Mouse (Mus musculus) T-cell, adult 2 months (primary cell): Measurements from ENCODE around the gene 4930404N11Rik.

Source experiments
- DNase-seq: peaks from one replicate; pipeline ENCODE4 v3.0.0; 2022; ENCODE audit warnings: low spot score

Gene 4930404N11Rik

DNA sequence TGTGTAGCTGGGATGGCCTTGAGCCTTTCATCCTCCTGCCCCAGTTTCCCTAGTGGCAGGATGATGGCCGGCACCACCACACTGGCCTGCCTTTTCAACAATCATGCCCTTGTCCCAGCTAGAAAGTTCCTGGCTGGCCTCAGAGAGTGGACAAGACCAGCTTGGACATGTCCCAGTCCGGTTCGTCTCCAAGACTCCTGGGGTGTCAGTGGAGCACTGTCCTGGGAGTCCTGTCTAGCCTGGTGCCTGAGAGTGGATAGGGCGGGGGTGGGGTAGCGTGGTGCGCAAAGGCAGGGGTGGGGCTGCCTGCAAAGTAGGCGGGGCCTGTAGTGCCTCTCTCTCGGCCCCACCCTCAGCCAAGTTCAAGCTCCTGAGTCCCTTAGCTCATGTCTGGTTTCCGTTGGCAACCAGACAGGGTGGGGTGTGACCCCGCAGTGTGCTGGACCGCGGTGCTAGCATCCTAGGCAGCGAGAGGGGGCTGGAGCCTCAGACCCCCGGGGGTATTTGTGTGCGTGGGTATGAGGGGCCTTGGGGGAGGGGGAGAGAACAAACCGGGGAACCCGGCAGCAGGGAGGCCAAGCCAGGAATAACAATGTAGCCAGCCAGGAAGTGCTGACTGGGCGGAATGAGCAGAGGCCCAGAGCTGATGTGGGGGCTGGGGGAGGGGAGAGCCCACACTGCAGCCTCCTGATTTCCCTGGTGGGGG, 36.1 kb upstream of the 4930404N11Rik start:
- no peak for DNase-seq

DNA sequence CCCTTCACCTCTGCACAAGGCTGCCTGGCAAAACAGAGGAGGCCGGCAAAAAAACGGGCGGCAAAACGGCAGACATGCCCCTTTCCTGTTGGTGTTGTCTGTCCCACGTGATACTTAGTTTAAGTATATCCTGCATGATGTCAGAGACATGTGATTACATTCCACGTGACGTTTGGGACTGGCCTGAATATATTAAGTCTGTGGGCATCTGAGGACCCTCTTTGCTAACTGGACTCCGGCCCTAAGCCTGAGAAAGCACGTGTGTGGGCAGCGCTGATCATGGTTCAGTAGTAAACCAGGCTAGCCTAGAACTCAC, 35.5 kb upstream of the 4930404N11Rik start:
- DNase-seq, result no peak

DNA sequence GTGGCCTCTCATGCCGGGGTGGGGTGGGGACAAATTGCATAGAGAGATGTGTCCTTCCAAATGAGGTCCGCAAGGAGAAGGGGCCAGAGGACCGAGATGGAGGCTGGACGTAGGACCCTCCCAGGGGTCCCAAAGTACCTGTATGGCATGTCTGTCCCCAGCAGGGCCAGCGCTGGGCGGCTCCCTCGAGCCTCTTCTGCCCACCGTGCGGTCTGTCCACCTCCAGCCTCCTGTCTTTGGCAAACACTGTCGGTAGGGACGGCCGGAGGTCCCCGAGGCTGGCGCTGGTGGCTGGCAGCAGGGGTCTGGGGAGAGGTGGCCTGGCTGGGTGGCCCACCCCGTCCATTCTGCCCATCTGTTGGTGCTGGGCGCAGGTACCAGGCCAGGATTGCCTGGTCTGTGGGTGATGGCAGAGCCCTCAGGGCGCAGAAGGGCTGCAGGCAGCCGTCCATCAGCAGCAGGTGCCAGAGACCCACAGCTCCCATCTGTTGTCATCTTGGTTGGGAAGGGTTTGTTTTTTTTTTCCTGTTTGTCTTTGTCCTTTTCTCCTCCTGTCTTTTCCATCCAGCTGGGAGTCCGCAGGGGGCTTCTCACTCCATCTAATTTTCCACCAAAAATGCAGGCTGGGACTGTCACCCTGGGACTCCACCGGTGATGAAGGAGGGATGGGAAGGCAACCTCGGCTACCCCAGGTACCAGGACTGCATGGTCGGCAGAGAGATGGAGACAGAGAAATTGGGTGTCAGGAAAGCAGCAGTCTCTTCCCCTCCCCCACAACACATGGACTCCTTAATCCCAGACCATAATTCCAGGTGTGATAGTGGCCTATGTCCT, 35.0 kb upstream of the 4930404N11Rik start:
- no peak for DNase-seq

DNA sequence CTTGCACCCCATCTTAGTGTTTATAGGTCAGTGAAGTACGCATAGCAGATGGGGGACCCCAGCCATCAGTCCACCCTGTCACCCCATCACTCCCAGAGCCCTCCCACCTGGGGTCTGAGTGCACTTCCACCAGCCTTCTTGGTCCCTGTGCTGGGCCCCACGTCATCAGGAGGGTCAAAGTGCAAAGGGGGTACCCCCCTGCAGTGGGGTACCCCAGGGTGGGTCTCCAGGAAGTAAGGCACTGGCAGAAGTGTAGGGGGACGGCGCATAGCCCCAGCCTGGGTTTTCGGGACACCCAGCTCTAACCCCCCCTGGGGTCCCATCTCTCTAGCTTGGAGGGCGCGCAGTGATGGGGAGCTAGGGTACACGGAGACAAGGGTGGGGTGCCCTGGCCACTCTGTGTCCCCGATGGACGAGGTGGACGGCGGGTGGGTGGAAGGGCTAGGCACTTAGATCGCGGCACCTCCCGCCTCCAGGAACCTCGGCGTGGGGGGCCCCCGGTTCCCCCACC, 34.2 kb upstream of the 4930404N11Rik start:
- no peak for DNase-seq

DNA sequence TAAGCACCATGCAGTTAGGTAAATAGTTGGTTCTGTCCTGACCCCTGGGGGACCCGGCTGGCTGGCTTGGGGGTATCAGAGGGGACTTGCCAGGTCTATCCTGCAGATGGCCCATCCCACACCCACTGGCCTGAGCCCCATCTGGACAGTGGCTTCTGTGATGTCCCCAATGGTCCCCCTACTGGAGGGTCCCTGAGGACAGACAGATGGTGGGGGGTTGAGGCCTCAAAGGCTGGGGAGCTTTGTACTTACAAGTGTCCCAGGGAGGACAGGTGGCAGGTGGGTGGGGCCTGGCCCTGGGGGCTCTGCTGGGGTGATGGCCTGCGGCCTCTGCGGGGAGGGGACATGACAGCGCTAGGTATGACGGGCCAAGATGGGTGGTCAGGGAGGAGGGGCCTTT, 33.7 kb upstream of the 4930404N11Rik start:
- no peak for DNase-seq

DNA sequence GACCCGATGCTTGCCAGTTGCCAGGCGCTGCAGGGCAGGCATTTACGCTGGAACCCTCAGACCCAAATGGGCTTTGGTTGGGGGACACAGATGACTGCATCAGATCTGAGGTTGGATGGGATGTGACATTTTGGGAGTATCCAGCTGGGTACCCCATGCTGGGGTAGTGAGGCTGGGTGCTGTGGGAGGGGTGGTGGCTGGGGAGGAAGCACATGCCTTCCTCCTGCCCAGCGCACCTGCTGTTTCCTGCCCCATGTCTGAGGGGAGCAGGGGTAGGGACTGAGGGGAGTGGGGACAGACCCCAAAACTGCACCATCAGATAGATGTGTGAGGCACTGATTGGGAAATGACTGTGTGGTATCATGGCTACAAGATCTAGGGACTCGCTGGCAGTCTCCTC, 31.1 kb upstream of the 4930404N11Rik start:
- DNase-seq, result no peak

DNA sequence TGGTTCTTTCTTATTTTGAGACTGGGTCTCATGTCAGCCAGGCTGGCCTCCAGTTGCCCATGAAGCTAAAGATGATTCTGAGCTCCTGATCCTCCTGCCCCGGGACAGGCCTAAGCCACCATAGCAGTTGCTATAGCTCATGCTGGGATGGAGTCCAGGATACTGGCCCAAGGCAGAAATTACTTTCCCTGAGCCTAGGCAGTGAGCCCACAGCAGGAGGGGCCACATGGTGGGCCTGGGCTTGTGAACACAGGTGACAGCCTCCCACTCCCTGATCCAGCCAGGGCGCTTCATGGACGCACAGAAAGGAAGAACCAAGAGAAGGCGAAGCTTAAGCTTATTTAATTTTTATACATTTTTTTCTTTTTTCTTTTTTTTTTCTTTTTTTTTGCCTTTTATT, 30.2 kb upstream of the 4930404N11Rik start:
- DNase-seq, result no peak

DNA sequence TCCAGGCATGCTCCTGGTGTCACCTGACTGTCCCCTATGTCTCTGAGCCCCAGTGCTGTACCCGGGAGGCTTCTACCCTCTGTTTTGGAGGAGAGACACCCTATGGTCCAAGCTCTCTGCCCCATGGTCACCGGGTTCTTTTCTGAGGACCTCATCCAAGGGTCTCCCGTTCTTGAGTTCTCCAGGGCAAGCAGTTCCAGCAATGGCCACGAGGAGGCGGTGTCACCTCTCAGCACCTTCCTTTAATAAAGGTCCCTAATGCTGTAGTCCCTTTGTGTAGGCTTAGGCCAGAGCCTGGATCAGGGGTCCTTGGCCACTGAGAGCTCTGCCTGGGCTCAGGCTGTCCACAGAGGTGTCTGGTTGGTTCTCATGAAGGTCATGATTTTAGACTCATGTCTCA, 29.5 kb upstream of the 4930404N11Rik start:
- DNase-seq, result peak; percentile 60

DNA sequence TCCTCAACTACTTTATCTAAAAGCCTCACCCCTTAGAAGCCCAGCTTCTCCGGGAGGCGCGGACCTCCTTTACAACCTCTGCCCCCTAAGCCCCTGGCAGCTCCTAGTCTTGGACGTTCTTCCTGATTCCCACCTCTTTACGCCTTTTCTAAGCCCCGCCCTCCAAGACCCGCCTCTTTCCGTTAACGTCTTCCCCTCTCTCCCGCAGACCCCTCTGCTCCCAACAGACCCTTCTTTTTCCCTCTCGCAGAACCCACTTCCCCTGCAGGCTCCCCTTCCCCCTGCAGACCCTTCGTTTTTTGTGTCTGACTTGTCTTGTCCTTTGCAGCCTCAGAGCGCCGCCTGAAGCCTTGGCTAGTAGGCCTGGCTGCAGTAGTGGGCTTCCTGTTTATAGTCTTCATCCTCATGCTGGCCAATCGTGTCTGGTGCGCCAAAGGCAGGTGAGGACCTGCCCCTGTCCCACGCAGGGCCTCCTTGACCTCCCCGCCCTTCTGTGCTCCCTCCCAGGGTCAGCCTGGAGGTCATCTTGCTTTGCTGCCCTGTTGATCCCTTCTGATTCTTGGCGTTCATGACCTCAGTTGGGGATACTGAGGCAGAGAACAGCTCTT, 27.9 kb upstream of the 4930404N11Rik start:
- no peak for DNase-seq

DNA sequence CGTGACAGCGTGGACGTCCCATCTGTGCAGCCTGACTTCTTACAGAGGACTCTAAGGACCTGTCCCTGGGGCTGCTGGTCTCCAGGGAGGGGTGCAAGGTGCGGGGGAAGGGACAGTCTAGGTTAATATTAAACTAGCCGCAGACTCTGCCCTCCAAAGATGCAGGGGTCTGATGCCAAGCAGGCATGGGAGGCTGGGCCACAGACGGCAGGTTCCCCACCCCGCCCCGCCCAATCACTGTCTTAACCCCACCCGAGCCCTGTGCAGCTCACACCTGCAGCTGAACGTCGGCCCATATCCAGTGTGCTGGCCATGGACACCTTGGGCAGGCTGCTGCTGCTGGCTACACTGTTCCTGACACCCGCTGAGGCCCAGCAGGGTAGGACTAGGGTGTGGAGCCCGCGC, 27.2 kb upstream of the 4930404N11Rik start, which contains the start of gene Smim24:
Gene Smim24 (plus strand): TSS at position 271 of the 405 bp plus-strand sequence.
- no peak for DNase-seq

DNA sequence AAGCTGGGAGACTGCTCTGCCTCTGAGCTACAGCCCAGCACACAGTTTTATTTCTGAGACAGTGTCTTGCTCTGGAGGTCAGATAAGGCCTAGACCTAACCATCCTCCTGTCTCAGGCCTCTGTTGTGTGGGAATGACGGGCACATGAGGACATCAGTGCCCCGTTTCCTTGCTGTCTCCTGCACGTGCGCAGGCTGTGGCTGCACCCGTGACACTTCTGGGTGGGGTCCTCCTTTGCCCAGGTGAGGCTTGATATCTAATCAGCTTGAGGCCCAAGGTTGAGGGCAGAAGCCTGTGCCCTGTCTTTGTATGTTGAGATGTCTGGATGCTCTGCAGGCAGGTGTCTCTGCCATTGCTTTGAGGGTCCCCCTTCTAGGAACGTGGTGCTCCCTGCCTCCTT, 26.7 kb upstream of the 4930404N11Rik start:
- DNase-seq, result no peak

DNA sequence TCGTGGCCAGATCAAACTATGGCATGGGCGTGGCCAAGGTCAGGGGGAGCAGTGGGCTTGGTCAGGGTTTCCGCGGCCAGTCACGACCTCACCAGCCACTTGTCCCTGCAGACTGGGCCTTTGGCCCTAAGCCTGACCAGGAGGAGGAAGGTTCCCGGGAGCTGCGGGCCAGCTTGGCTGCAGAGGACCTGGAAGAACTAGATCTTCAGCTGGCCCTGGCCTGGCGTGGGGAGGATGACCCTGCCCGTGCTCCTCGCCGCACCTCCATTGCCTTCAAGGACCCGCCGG, 25.0 kb upstream of the 4930404N11Rik start:
- DNase-seq, result no peak

DNA sequence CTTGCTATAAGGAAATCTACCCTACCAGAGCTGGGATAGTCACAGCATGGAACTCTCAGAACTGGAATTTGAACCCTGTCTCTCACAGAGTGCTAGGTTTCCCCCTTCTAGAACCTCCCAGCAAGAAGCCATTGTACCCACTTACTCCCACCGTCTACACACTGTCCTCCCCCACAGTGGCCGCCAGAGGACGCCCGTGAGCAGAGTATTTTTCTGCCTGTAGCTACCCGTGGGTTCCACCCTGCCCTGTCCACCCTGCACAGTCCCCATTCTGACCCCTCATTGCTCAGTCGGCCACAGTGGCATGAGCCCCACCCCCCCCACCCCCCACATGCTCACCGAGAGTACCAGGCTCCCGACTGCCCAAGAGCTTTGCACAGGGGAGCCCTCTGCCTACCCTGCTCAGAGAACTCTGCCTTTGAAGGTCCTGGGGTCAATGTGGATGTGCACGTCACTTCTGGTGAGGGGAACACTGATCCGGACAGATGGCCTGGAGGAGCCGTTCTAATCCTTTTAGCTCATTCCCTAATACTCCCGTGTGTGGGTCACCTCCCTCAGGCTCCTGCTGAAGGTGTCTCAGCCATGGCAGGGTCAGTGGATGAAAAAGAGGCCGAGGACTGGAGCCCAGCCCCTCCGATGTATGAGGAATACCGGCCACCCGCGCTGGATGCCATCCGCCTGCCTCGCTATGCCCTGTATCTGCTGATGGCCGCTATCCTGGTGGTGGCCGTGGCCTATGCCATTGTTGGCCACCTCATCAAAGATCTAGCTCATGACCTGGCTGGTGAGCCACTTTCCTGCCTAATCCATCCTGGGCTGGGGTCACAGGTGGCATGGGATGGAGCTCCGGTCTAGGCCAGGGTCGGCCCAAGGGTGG, 24.4 kb upstream of the 4930404N11Rik start:
- DNase-seq, result peak; percentile 66

DNA sequence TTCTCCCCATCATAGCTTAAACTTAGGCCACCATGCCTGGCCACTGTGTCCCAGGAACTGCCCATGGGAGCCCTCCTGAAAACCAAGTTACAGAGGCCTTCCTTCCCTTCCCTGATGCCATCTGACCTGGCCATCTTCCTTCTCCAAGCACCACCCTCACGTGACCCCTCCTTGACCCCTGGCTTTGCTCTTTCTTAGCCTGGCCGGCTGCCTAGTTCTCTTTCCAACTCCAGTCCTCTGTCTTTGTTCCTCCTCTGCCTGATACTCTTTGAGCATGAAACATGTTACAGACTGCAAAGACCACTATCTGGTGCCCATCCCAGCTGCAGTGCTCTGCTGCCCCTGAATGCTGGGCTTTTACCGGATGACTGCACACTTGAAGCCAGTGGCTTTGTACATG, 23.8 kb upstream of the 4930404N11Rik start:
- no peak for DNase-seq

DNA sequence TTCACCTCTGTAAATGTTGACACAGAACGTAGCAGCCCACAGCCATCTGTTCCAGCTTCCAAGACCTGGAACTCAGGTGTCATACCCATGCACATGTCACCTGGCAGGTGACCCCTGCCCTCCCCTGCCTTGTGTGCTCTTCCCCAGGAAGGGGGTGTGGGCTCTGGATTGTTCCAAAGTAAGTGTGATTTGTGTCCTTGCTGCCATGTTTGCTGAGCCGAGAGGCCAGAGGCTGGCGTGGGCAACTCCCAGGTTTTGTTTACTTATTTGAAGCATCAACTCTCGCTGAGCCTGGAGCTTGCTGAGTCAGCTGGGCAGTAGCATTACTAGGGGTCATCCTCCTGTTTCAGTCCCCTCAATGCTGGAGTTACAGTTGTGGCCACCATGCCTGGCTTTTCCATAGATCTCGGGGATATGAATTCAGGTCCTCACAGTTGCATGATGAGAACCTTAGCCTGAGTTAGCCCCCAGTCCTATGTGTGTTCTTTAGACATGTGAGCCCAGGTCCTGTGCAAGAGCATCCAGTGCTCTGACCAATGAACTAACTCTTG, 23.0 kb upstream of the 4930404N11Rik start, which contains the start of gene Gm48552:
Gene Gm48552 (plus strand): TSS at position 501 of the 551 bp plus-strand sequence.
- DNase-seq, result no peak

DNA sequence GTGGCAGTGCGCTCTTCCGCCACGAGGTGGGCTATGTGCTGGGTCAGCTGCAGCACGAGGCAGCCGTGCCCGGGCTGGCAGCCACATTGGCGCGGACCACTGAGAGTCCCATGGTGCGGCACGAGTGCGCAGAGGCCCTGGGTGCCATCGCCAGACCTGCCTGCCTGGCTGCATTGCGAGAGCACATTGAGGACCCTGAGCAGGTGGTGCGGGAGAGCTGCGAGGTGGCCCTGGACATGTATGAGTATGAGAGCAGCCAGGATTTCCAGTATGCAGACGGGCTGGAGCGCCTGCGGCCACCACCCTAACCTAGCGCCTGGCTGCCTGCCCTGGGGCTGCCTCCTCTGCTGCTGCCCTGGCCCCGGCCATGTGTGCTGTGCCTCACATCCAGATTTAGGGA, 22.1 kb upstream of the 4930404N11Rik start:
- no peak for DNase-seq

DNA sequence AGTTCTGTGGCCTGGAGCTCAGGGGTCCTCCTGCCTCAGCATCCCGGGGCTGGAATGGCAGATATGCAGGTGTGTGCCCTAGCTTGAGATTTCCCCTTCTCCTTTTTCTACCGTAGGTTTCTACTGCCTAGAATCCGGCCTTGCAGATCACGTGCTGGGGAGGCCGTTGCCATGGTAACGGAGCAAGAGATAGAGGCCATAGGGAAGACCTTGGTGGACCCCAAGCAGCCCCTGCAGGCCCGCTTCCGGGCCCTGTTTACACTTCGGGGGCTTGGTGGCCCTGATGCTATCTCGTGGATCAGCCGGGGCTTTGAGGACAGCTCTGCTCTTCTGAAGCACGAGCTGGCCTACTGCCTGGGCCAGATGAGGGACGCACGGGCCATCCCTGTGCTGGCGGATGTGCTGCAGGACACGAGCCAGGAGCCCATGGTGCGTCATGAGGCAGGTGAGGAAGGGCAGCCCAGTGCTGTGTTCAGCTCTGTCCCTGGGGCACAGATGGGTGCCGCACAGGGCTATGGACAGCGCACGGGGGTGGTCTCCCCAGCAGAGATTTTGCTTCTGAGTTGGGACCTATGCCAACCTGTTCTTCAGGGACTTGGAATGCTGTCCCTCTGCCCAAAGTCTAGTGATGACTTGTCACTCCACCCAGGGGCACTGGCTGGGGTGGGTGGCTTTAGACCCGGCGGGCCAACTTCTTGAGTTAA, 20.1 kb upstream of the 4930404N11Rik start:
- DNase-seq, result no peak

DNA sequence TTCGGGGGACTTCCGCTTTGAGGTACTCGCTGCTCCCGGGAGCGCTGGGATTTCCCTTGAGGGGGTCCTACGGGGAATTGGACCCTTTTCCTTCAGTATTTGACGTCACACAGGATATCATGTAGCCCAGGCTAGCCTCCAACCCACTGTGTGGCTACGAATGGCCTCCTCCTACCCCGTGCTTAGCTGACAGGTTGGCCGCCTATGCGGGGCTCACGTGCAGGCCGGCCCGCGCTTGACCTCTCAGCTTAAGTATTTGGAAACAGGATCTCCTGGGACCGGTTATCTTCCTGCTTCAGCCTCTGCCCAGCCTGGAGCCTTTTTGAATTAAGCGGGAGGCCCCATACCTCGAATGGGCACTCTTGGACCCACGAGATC, 19.0 kb upstream of the 4930404N11Rik start:
- no peak for DNase-seq

DNA sequence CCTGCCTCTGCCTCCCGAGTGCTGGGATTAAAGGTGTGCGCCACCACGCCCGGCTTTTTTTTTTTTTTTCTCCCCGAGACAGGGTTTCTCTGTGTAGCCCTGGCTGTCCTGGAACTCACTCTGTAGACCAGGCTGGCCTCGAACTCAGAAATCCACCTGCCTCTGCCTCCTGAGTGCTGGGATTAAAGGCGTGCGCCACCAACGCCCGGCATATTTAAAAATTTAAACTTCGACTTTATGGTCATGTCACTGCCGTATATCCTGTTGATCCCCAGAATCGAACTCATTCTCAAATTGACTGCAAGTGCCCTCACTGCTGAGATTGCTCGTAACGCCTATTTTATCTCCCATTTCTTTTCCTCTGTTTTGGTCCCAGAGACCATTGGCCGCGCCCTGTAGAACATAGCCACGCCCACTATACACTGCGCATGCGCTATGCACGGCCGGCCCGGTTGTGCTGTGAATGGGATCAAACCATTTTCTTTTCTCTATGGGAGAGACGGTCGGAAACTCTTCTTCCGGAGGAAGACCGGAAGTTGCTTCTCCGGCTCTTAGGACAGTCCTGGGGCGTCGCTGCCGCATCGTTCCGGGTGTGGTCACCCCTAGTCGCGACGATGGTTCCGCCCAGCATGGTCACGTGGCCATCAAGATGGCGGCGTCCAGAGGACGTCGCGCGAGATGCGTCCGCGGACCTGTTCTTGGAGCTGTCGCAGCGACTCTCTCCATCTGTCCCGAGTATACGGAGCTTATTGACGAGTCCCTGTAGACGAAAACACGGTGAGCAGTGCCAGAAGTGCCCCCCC, 18.4 kb upstream of the 4930404N11Rik start, which contains the start of the genes Dohh and Gm48551:
Gene Dohh (plus strand): TSS at position 627 of the 803 bp plus-strand sequence.
Gene Gm48551 (plus strand): TSS at position 665 of the 803 bp plus-strand sequence.
- DNase-seq, result peak; percentile 97

DNA sequence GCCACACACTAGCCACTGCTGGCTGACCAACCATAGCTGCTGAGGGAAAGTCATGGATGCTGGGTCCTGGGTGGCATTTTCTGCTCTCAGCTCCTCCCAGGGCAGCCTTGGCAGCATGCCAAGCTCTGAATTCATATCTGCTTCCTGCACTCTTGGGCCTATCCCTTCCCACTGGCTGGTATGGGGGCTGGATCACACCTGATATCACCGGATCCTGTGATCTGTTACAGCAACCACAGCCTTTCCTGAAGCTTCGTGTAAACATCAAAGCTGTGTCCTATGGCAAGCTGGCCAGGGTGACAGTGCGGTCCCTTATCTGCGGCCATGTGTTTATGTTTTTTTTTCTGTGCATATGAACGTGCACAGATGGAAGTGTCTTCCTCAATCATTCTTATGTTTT, 16.4 kb upstream of the 4930404N11Rik start:
- no peak for DNase-seq
